Mouse (Mus musculus) embryonic facial prominence, embryonic 10.5 days (tissue): ENCODE results near the gene Jak3. TPM values are rescaled to one million over a fixed set of nuclear protein-coding genes. Genes with fewer than 3 reads are reported as not detected.
"Not testable (repeated sequence)": the region's sequence is repeated elsewhere in the genome, so short reads cannot be mapped to it uniquely, and the experiment has no call there.

Source experiments
- DNase-seq: peaks from one replicate; pipeline ENCODE4 v3.0.0-alpha.2; 2017; ENCODE audit warnings: low spot score
- H3K27ac ChIP-seq: fragments of 300-500 bp; sonication (generic); replicated peaks from 2 replicates; pipeline ENCODE4 v1.5.1; 2016; ENCODE audit warnings: mild to moderate bottlenecking
- H3K27me3 ChIP-seq: fragments of 300-500 bp; sonication (generic); replicated peaks from 2 replicates; pipeline ENCODE4 v1.6.1; 2016; ENCODE audit warnings: low read depth, mild to moderate bottlenecking; ENCODE audit not compliant: poor library complexity, severe bottlenecking
- H3K36me3 ChIP-seq: fragments of 300-500 bp; sonication (generic); replicated peaks from 2 replicates; pipeline ENCODE4 v1.6.1; 2016; ENCODE audit warnings: mild to moderate bottlenecking, moderate library complexity
- H3K4me1 ChIP-seq: fragments of 300-500 bp; sonication (generic); 2 replicates; pipeline ENCODE4 v1.6.1; 2016
- H3K4me3 ChIP-seq: fragments of 300-500 bp; sonication (generic); 2 replicates; pipeline ENCODE4 v1.5.1; 2016; ENCODE audit warnings: mild to moderate bottlenecking, moderate library complexity
- H3K9me3 ChIP-seq: fragments of 300-500 bp; sonication (generic); 2 replicates; pipeline ENCODE4 v1.6.1; 2016; ENCODE audit warnings: mild to moderate bottlenecking
- WGBS: fragments of 180-500 bp; shearing (Covaris S2); methylation state at CpG from one replicate; pipeline ENCODE4 v1.1.7; 2016; 5-methylcytosine and 5-hydroxymethylcytosine counted together
- polyA plus RNA-seq: library from polyadenylated mRNA; unstranded; fragments of >200 nt; fragmentation: Nextera tagmentation; extraction: Ambion mirVana; gene quantifications from 2 replicates; pipeline ENCODE4 v1.2.1, GENCODE M21; 2016

The Jak3 gene
- polyA plus RNA-seq, 1 experiment from 2014 or later: 3.6 TPM

- peaks cover 98% of the 10 kb centered on the region for H3K27me3 ChIP-seq
- WGBS: 11% methylated on average over 29 of the region's 29 CpGs
Measured at GRCm38 (mm10) chr8:71700493-71701269, 24.6 kb downstream of the Jak3 start.

GRCm38 (mm10) chr8:71701414-71702086 lies 25.5 kb downstream of the Jak3 start, which contains the start of gene B3gnt3:
B3gnt3 (minus strand) TSS chr8:71701789.
- H3K9me3 ChIP-seq: no peaks in the 10 kb centered on the region
- 19% methylated on average over 33 of the region's 34 CpGs for WGBS
- H3K27me3 ChIP-seq: peaks cover 90% of the 10 kb centered on the region
- H3K4me3 ChIP-seq: peak within 1 kb of the TSS; percentile 38
- H3K36me3 ChIP-seq: no peaks in the 10 kb centered on the region
- peaks cover 20% of the 10 kb centered on the region for H3K4me1 ChIP-seq
- DNase-seq: no peak
- H3K27ac ChIP-seq: no peak within 1 kb of the TSS

More at GRCm38 (mm10) chr8:71700493-71701269, 24.6 kb downstream of the Jak3 start:
- peaks cover 20% of the 10 kb centered on the region for H3K4me1 ChIP-seq
- H3K36me3 ChIP-seq: no peaks in the 10 kb centered on the region
- H3K9me3 ChIP-seq: no peaks in the 10 kb centered on the region
- peak overlapping the region; percentile 38 for H3K4me3 ChIP-seq
- H3K27ac ChIP-seq: no peak overlapping the region
- DNase-seq: no peak

GRCm38 (mm10) chr8:71702087-71702432 lies 26.0 kb downstream of the Jak3 start:
- Histone ChIP-seq H3K4me1 (peaks cover 20% of the 10 kb centered on the region), H3K9me3 (no peaks in the 10 kb centered on the region), H3K27me3 (peaks cover 89% of the 10 kb centered on the region), H3K36me3 (no peaks in the 10 kb centered on the region), H3K27ac (no peak overlapping the region), H3K4me3 (no peak overlapping the region)
- DNase-seq: no peak
- WGBS: 31% methylated on average over 4 of the region's 4 CpGs

- Histone ChIP-seq H3K4me3 (no peak overlapping the region), H3K9me3 (no peaks in the 10 kb centered on the region), H3K36me3 (no peaks in the 10 kb centered on the region), H3K4me1 (peaks cover 20% of the 10 kb centered on the region), H3K27me3 (peaks cover 89% of the 10 kb centered on the region), H3K27ac (no peak overlapping the region)
- no peak for DNase-seq
- 80% methylated on average over 3 of the region's 3 CpGs for WGBS
Measured at GRCm38 (mm10) chr8:71702923-71703322, 26.8 kb downstream of the Jak3 start.

GRCm38 (mm10) chr8:71703400-71703799 lies 27.3 kb downstream of the Jak3 start:
- Histone ChIP-seq H3K27me3 (peaks cover 89% of the 10 kb centered on the region), H3K4me1 (peaks cover 20% of the 10 kb centered on the region)
- H3K36me3 ChIP-seq, H3K4me3 ChIP-seq, H3K9me3 ChIP-seq, DNase-seq, H3K27ac ChIP-seq: not testable (repeated sequence)

- Histone ChIP-seq H3K9me3 (no peaks in the 10 kb centered on the region), H3K27me3 (peaks cover 88% of the 10 kb centered on the region), H3K36me3 (no peaks in the 10 kb centered on the region), H3K4me3 (no peak overlapping the region), H3K4me1 (peaks cover 15% of the 10 kb centered on the region), H3K27ac (no peak overlapping the region)
- WGBS: 34% methylated on average over 8 of the region's 8 CpGs
- peak; percentile 60 for DNase-seq
Measured at GRCm38 (mm10) chr8:71707874-71708273, 31.8 kb downstream of the Jak3 start.

- H3K27me3 ChIP-seq: peaks cover 79% of the 10 kb centered on the region
- no peak for DNase-seq
- H3K9me3 ChIP-seq: no peaks in the 10 kb centered on the region
- 39% methylated on average over 25 of the region's 25 CpGs for WGBS
- H3K4me3 ChIP-seq: peak overlapping the region; percentile 40
- H3K36me3 ChIP-seq: no peaks in the 10 kb centered on the region
- no peak overlapping the region for H3K27ac ChIP-seq
- peaks cover 15% of the 10 kb centered on the region for H3K4me1 ChIP-seq
Measured at GRCm38 (mm10) chr8:71709134-71709799, 33.2 kb downstream of the Jak3 start.

GRCm38 (mm10) chr8:71709800-71710446 lies 33.8 kb downstream of the Jak3 start:
- peak; percentile 87 for DNase-seq
- Histone ChIP-seq H3K27ac (no peak overlapping the region), H3K36me3 (no peaks in the 10 kb centered on the region), H3K4me1 (peaks cover 15% of the 10 kb centered on the region), H3K27me3 (peaks cover 76% of the 10 kb centered on the region), H3K9me3 (no peaks in the 10 kb centered on the region), H3K4me3 (peak overlapping the region; percentile 40)
- 20% methylated on average over 25 of the region's 25 CpGs for WGBS

GRCm38 (mm10) chr8:71711574-71711973 lies 35.5 kb downstream of the Jak3 start:
- DNase-seq: no peak
- Histone ChIP-seq H3K27ac (no peak overlapping the region), H3K9me3 (no peaks in the 10 kb centered on the region), H3K36me3 (no peaks in the 10 kb centered on the region), H3K4me3 (no peak overlapping the region), H3K27me3 (peaks cover 76% of the 10 kb centered on the region), H3K4me1 (peaks cover 19% of the 10 kb centered on the region)
- 79% methylated on average over 2 of the region's 2 CpGs for WGBS

- Histone ChIP-seq H3K4me3 (no peak overlapping the region), H3K27ac (no peak overlapping the region), H3K27me3 (peaks cover 43% of the 10 kb centered on the region), H3K9me3 (no peaks in the 10 kb centered on the region), H3K36me3 (no peaks in the 10 kb centered on the region), H3K4me1 (peaks cover 15% of the 10 kb centered on the region)
- WGBS: 52% methylated on average over 8 of the region's 8 CpGs
- no peak for DNase-seq
Measured at GRCm38 (mm10) chr8:71715531-71715930, 39.4 kb downstream of the Jak3 start.

- H3K9me3 ChIP-seq: no peaks in the 10 kb centered on the region
- H3K27me3 ChIP-seq: peaks cover 37% of the 10 kb centered on the region
- H3K27ac ChIP-seq: no peak overlapping the region
- H3K4me1 ChIP-seq: peaks cover 26% of the 10 kb centered on the region
- no peaks in the 10 kb centered on the region for H3K36me3 ChIP-seq
- no peak overlapping the region for H3K4me3 ChIP-seq
- DNase-seq: no peak
- 83% methylated on average over 13 of the region's 13 CpGs for WGBS
Measured at GRCm38 (mm10) chr8:71716561-71717053, 40.5 kb downstream of the Jak3 start.

GRCm38 (mm10) chr8:71717096-71717495 lies 41.0 kb downstream of the Jak3 start:
- DNase-seq: no peak
- 90% methylated on average over 12 of the region's 12 CpGs for WGBS
- H3K27me3 ChIP-seq: peaks cover 37% of the 10 kb centered on the region
- peaks cover 31% of the 10 kb centered on the region for H3K4me1 ChIP-seq
- no peaks in the 10 kb centered on the region for H3K9me3 ChIP-seq
- H3K27ac ChIP-seq: no peak overlapping the region
- H3K4me3 ChIP-seq: no peak overlapping the region
- no peaks in the 10 kb centered on the region for H3K36me3 ChIP-seq
